Mouse (Mus musculus) cerebellum, adult 2 months (tissue): Measurements from ENCODE around the gene Nrarp.

Experiments
- CTCF ChIP-seq: fragments of 200-500 bp; IDR thresholded peaks from 2 replicates; pipeline ENCODE4 v1.5.1; 2011; ENCODE audit warnings: low read depth, mild to moderate bottlenecking, control low read depth, low read length, moderate library complexity, borderline replicate concordance; ENCODE audit not compliant: insufficient read depth
- POLR2A ChIP-seq: fragments of 200-500 bp; IDR thresholded peaks from 2 replicates; pipeline ENCODE4 v1.6.1; 2011; ENCODE audit warnings: low read length, control low read depth, borderline replicate concordance; ENCODE audit not compliant: insufficient read depth

GRCm38 (mm10) chr2:25224766-25225752, 44.5 kb downstream of the Nrarp start:
- TF ChIP-seq CTCF (no peak), POLR2A (peak; percentile 60; the same call in 1 of the 2 replicates)
